Mouse (Mus musculus): ENCODE data around the gene Rbfox3. TPM values are rescaled to one million over a fixed set of nuclear protein-coding genes. Genes with fewer than 3 reads are reported as not detected.

Gene Rbfox3
- total and polyA plus RNA-seq, 3 experiments = not detected

GRCm38 (mm10) chr11:118861801-118862431 is 49.5 kb downstream of the Rbfox3 start:
- Histone ChIP-seq H3K27me3 (replicated peaks) (peaks cover 80% of the 10 kb centered on the region), H3K79me2 (replicated peaks; ENCODE audit: control insufficient read depth, extremely low read depth, insufficient read depth, poor library complexity, severe bottlenecking) (no peaks in the 10 kb centered on the region), H3K4me1 (ENCODE audit: control insufficient read depth in 1 of 2, insufficient read depth in 2 of 2) (0 out of 4 replicates have a peak, but pooled peaks cover 0 to 3% of the 10 kb centered on the region in 2 experiments), H3K9me3 (replicated peaks; ENCODE audit: low read length) (no peaks in the 10 kb centered on the region), H3K36me3 (replicated peaks in 1 of 2; ENCODE audit: control insufficient read depth in 1 of 2, insufficient read depth in 1 of 2, low read length in 1 of 2) (no peaks in the 10 kb centered on the region), H3K4me2 (ENCODE audit: insufficient read depth, low read depth, poor library complexity, severe bottlenecking) (no peak overlapping the region), H3K27ac (ENCODE audit: insufficient read depth, low read depth) (no peak overlapping the region), H3K9ac (ENCODE audit: insufficient read depth, low read depth) (no peak overlapping the region), H3K4me3 (replicated peaks in 1 of 3; ENCODE audit: low read depth in 2 of 3, low read length in 2 of 3, poor library complexity in 1 of 3) (no peak overlapping the region)
- no peak for TF ChIP-seq HCFC1 (IDR thresholded peaks at IDR 0.05; ENCODE audit: low read depth, low read length)
- TF ChIP-seq RCOR1 (conservative IDR thresholded peaks at IDR 0.05; ENCODE audit: low read depth, low read length) = no peak
- no peak for TF ChIP-seq TCF12 (IDR thresholded peaks at IDR 0.05; ENCODE audit: low read depth, low read length)
- no peak for TF ChIP-seq USF2 (conservative IDR thresholded peaks at IDR 0.05; ENCODE audit: low read depth, low read length)
- no peak for TF ChIP-seq ELF1 (IDR thresholded peaks at IDR 0.05; ENCODE audit: low read depth, low read length)
- TF ChIP-seq ZC3H11A (IDR thresholded peaks at IDR 0.05; ENCODE audit: low read depth, low read length) = no peak
- TF ChIP-seq MAX (IDR thresholded peaks at IDR 0.05; ENCODE audit: low read length) = no peak
- no peak for TF ChIP-seq EP300 (IDR thresholded peaks at IDR 0.05; ENCODE audit: low read length)
- no peak for TF ChIP-seq POLR2A (IDR thresholded peaks at IDR 0.05; ENCODE audit: low read depth, low read length)
- no peak for TF ChIP-seq SIN3A (IDR thresholded peaks at IDR 0.05; ENCODE audit: low read length)
- no peak for TF ChIP-seq NELFE (IDR thresholded peaks at IDR 0.05; ENCODE audit: low read depth, low read length)
- no peak for TF ChIP-seq TBP (conservative IDR thresholded peaks at IDR 0.05; ENCODE audit: low read depth, low read length)
- TF ChIP-seq USF1 (IDR thresholded peaks at IDR 0.05; ENCODE audit: low read depth, low read length) = no peak
- no peak for TF ChIP-seq MAFK (IDR thresholded peaks at IDR 0.05; ENCODE audit: insufficient replicate concordance, low read length)
- no peak for DNase-seq (ENCODE audit: extremely low read depth)
- dilution Hi-C loops (cut with MboI; ENCODE audit: extremely low pct_ligation_motif_present, extremely low pct_unique_long_range_greater_than_20kb, low sequenced_read_pairs) (no loop called here), in situ Hi-C loops (cut with MboI; ENCODE audit: low pct_ligation_motif_present, low pct_unique_long_range_greater_than_20kb, low sequenced_read_pairs) (no loop called here)

GRCm38 (mm10) chr11:118861246-118861645 is 50.2 kb downstream of the Rbfox3 start:
- dilution Hi-C loops (cut with MboI; ENCODE audit: extremely low pct_ligation_motif_present, extremely low pct_unique_long_range_greater_than_20kb, low sequenced_read_pairs) (no loop called here), in situ Hi-C loops (cut with MboI; ENCODE audit: low pct_ligation_motif_present, low pct_unique_long_range_greater_than_20kb, low sequenced_read_pairs) (no loop called here)
- Histone ChIP-seq H3K27me3 (replicated peaks) (peaks cover 87% of the 10 kb centered on the region), H3K79me2 (replicated peaks; ENCODE audit: control insufficient read depth, extremely low read depth, insufficient read depth, poor library complexity, severe bottlenecking) (no peaks in the 10 kb centered on the region), H3K4me3 (replicated peaks in 1 of 3; ENCODE audit: low read depth in 2 of 3, low read length in 2 of 3, poor library complexity in 1 of 3) (no peak overlapping the region), H3K4me2 (ENCODE audit: insufficient read depth, low read depth, poor library complexity, severe bottlenecking) (no peak overlapping the region), H3K9me3 (replicated peaks; ENCODE audit: low read length) (no peaks in the 10 kb centered on the region), H3K27ac (ENCODE audit: insufficient read depth, low read depth) (no peak overlapping the region), H3K4me1 (ENCODE audit: control insufficient read depth in 1 of 2, insufficient read depth in 2 of 2) (0 out of 4 replicates have a peak, but pooled peaks cover 0 to 3% of the 10 kb centered on the region in 2 experiments), H3K36me3 (replicated peaks in 1 of 2; ENCODE audit: control insufficient read depth in 1 of 2, insufficient read depth in 1 of 2, low read length in 1 of 2) (no peaks in the 10 kb centered on the region), H3K9ac (ENCODE audit: insufficient read depth, low read depth) (no peak overlapping the region)
- DNase-seq (ENCODE audit: extremely low read depth) = no peak
- TF ChIP-seq CHD1 (IDR thresholded peaks at IDR 0.05; ENCODE audit: low read depth, low read length) (no peak), JUN (IDR thresholded peaks at IDR 0.05; ENCODE audit: insufficient read depth, low read depth, low read length) (no peak)

Data from CH12.LX (cell line).